Mouse (Mus musculus): ENCODE results near the gene Morn3. TPM values are rescaled to one million over a fixed set of nuclear protein-coding genes. Genes with fewer than 3 reads are reported as not detected.
A peak's percentile ranks its signal among the peaks of the same experiment; 100 is the strongest.

Gene Morn3
- polyA plus RNA-seq, 1 experiment from 2014 or later = 3.9 TPM

DNA sequence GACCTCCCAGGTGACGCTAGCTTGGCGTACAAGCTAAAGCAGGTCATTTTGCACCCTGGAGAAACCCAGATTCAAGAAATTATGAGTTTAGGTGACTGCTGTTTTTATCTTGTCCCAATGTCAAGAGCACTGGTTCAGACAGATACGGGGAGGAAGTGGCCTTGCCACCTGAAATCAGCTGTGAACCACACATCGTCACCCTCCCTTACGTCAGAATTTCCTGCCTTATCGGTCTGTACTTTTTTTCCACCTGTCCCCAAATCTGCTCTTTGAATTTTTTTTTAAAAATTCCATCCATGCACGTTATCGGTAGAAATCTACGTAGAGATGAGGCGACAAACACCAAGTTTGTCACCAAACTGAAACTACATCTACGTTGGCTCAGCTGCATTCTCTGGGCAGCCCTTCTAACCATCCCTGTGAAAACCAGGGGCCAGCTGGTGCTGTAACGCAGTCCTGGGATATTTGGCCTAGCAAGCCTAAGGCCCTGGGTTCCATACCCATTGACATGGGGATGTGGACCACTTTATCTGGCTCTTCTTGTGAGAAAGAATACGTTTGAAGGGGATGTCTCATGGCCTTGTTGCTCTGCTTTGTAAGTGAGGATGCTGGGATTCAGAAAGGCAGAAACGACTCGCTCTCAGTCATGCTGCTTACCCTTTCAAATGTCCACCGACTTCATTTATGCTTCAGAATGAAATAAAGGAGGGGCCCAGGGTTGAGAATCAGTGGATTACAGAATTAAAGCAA, 56.2 kb downstream of the Morn3 start:
- 27% methylated on average over 16 of the region's 16 CpGs for WGBS
- H3K27ac ChIP-seq (ENCODE audit: low read length) = peak overlapping the region; percentile 43
- peak overlapping the region; percentile 88 for H3K4me2 ChIP-seq (ENCODE audit: low read depth, low read length)
- peaks cover 21% of the 10 kb centered on the region for H3K4me1 ChIP-seq (replicated peaks; ENCODE audit: control insufficient read depth, insufficient read depth, low read length)
- H3K4me3 ChIP-seq (ENCODE audit: low read length) = peak overlapping the region; percentile 73
- H3K9me3 ChIP-seq (ENCODE audit: control insufficient read depth, low read length) = no peaks in the 10 kb centered on the region
- no peak for ATAC-seq (ENCODE audit: low read depth)
- no peaks in the 10 kb centered on the region for H3K27me3 ChIP-seq (ENCODE audit: control insufficient read depth, insufficient read depth, low read depth, low read length)
- H3K36me3 ChIP-seq (ENCODE audit: control insufficient read depth, insufficient read depth, low read length) = no peaks in the 10 kb centered on the region
- H3K9ac ChIP-seq (ENCODE audit: low read length) = peak overlapping the region; percentile 0; the same call in 1 of the 2 replicates

DNA sequence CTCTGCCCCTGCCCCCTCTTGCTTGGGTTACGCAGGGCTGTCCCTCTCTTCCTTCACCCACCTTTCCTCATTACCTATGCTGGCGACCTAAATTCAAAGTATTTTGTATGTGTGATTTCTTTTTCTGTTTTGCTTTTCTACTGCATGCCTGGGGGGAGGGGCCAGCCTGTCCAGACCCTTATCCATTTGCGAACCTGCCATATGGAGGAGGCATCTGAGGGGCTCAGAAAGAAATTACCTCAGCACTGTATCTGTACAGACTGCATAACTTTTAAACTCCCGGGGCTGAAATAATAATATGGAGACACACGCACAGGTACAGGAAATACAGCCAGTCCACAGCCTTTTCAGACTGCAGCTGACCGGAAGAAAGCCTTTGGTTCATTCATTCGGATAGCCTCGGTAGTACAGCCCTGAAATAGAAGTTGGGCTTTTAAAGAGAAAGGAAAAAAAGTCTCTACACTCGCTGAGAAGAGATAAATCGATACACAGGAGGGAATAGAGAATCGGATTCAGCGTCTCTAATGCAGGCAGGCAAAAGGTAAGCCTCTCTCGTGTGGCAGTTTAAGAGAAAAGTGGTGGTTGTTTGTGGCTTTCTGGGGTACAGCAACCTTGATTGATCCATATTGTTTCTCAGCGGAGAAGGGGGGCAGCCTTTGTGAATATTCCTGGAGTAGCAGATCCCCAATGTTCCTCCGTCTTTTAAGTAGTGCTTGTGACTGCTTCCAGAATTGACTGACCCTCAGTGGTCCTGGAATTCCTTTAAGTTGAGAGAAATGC, 57.1 kb downstream of the Morn3 start, which contains the start of gene Kdm2b:
Kdm2b (minus strand) TSS at position 273 of the 780 bp plus-strand sequence.
- Histone ChIP-seq H3K36me3 (ENCODE audit: control insufficient read depth, insufficient read depth, low read length) (no peaks in the 10 kb centered on the region), H3K9me3 (ENCODE audit: control insufficient read depth, low read length) (no peaks in the 10 kb centered on the region), H3K9ac (ENCODE audit: low read length) (peak within 1 kb of the TSS; percentile 82), H3K4me1 (replicated peaks; ENCODE audit: control insufficient read depth, insufficient read depth, low read length) (peaks cover 21% of the 10 kb centered on the region), H3K27ac (ENCODE audit: low read length) (peak within 1 kb of the TSS; percentile 78), H3K4me2 (ENCODE audit: low read depth, low read length) (peak within 1 kb of the TSS; percentile 88), H3K27me3 (ENCODE audit: control insufficient read depth, insufficient read depth, low read depth, low read length) (no peaks in the 10 kb centered on the region), H3K4me3 (ENCODE audit: low read length) (peak within 1 kb of the TSS; percentile 73)
- WGBS = 5% methylated on average over 15 of the region's 15 CpGs
- 0 out of 2 replicates have a peak, but pooled peaks have one; percentile 6 for ATAC-seq (ENCODE audit: low read depth)

DNA sequence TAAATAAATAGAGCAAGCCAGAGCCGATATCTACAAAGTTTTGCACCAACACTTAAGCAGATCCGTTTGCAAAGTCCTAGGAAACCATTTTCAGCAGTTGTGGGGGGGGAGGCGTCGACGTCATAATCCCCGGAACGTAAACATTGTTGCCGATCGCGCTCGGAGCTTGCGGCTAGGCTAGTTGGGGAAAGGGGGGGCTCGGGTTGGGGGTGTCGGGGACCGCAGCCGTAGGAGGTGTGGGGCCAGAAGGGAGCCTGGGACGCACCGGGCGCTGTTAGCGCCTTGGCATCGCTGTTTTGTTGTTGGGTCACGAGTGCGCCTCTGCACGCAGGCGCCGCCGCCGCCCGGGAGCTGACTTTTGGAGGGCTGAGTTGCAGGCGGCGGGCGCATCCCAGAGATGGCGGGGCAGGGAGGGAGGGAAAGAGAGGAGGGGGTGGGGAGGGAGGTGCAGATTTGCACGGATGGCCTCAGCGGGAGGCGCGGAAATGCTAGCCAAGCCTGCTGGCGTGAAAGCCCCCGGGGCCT, 57.8 kb downstream of the Morn3 start:
- peak overlapping the region; percentile 82 for H3K9ac ChIP-seq (ENCODE audit: low read length)
- H3K4me3 ChIP-seq (ENCODE audit: low read length) = peak overlapping the region; percentile 73
- no peaks in the 10 kb centered on the region for H3K36me3 ChIP-seq (ENCODE audit: control insufficient read depth, insufficient read depth, low read length)
- under 1% methylated on average over 37 of the region's 39 CpGs for WGBS
- peaks cover 19% of the 10 kb centered on the region for H3K4me1 ChIP-seq (replicated peaks; ENCODE audit: control insufficient read depth, insufficient read depth, low read length)
- peak overlapping the region; percentile 78 for H3K27ac ChIP-seq (ENCODE audit: low read length)
- peak overlapping the region; percentile 88 for H3K4me2 ChIP-seq (ENCODE audit: low read depth, low read length)
- peak; percentile 58 for ATAC-seq (ENCODE audit: low read depth)
- H3K9me3 ChIP-seq (ENCODE audit: control insufficient read depth, low read length) = no peaks in the 10 kb centered on the region
- H3K27me3 ChIP-seq (ENCODE audit: control insufficient read depth, insufficient read depth, low read depth, low read length) = no peaks in the 10 kb centered on the region

DNA sequence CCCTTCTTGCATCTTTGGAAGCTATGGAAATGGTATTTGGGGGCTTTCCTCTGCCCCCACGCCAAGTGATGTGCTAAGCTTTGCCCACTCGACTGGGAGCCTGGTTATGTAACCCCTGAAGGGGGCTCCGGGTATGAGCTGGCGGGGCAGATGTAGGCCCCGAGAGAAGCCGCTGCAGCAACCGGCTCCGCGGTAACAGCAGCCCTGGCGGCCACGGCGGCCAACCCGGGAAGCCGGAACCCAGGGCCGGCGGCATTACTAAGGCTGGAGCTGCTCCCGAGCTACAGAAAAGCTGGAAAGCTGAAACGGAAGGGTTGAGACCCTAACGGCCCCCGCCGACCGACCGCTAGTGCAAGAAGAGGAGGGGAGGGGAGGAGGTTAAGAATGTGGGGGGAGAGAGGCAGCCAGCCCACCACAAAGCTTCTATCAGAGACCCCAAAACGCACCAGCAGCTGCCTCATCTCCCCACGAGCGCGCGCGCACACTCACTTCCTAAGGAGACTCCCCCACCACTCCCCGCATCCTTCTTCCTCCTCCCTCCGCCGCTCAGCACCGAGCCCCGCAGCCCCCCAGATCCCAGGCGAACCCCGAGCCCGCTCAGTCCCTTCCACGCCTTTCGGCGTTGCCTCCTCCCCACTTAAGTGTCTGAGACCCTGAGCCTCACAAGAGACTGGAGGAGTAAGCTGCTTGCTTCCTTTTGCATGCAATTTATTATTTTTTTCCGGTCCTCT, 58.6 kb downstream of the Morn3 start:
- Histone ChIP-seq H3K9me3 (ENCODE audit: control insufficient read depth, low read length) (no peaks in the 10 kb centered on the region), H3K4me1 (replicated peaks; ENCODE audit: control insufficient read depth, insufficient read depth, low read length) (peaks cover 19% of the 10 kb centered on the region), H3K27ac (ENCODE audit: low read length) (peak overlapping the region; percentile 74), H3K4me3 (ENCODE audit: low read length) (peak overlapping the region; percentile 73), H3K4me2 (ENCODE audit: low read depth, low read length) (peak overlapping the region; percentile 88), H3K27me3 (ENCODE audit: control insufficient read depth, insufficient read depth, low read depth, low read length) (no peaks in the 10 kb centered on the region), H3K36me3 (ENCODE audit: control insufficient read depth, insufficient read depth, low read length) (no peaks in the 10 kb centered on the region), H3K9ac (ENCODE audit: low read length) (peak overlapping the region; percentile 78)
- peak; percentile 51 for ATAC-seq (ENCODE audit: low read depth)
- 0% methylated on average over 39 of the region's 41 CpGs for WGBS

DNA sequence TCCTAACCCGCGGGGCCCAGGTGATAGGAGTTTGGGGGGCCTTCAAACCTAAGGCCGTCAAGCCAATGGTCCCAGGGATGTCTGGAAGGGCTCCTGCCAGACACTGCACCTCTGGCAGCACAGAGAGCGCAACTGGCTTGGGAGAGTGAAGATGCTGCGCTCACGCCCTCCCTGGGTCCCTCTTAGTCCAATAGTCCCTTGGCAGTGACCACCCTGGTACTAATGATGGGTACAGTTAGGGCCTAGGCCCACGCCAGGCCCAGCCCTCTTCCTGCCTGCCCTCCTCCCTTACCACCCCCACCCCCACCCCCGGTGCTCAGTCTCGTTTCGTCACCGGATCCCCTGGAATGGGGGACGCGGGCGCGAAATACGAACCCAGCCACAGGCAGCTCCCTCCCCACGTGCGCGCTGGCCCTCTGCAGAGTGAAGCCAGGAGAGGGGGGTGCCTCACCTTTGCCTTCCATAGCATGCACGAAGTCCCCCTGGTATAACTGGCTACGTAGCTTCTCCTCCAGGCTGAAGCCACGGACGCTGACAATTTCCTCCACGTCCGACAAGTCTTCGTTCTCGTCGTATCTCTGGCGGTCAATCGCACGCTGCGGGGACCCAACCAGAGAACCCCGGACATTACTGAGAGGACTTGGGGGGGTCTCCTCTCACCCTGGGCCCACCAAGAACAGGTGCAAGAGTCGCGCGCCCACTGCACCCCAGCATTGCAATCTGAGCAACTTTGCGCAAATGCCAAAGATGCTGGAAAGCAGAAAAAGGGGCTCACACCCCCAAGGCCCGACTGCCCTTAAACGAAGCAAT, 59.4 kb downstream of the Morn3 start:
- WGBS = 3% methylated on average over 37 of the region's 39 CpGs
- peak; percentile 32 for ATAC-seq (ENCODE audit: low read depth)
- peak overlapping the region; percentile 78 for H3K9ac ChIP-seq (ENCODE audit: low read length)
- H3K4me1 ChIP-seq (replicated peaks; ENCODE audit: control insufficient read depth, insufficient read depth, low read length) = peaks cover 19% of the 10 kb centered on the region
- peak overlapping the region; percentile 88 for H3K4me2 ChIP-seq (ENCODE audit: low read depth, low read length)
- H3K4me3 ChIP-seq (ENCODE audit: low read length) = peak overlapping the region; percentile 73
- no peaks in the 10 kb centered on the region for H3K9me3 ChIP-seq (ENCODE audit: control insufficient read depth, low read length)
- H3K36me3 ChIP-seq (ENCODE audit: control insufficient read depth, insufficient read depth, low read length) = no peaks in the 10 kb centered on the region
- H3K27ac ChIP-seq (ENCODE audit: low read length) = no peak overlapping the region
- H3K27me3 ChIP-seq (ENCODE audit: control insufficient read depth, insufficient read depth, low read depth, low read length) = no peaks in the 10 kb centered on the region

DNA sequence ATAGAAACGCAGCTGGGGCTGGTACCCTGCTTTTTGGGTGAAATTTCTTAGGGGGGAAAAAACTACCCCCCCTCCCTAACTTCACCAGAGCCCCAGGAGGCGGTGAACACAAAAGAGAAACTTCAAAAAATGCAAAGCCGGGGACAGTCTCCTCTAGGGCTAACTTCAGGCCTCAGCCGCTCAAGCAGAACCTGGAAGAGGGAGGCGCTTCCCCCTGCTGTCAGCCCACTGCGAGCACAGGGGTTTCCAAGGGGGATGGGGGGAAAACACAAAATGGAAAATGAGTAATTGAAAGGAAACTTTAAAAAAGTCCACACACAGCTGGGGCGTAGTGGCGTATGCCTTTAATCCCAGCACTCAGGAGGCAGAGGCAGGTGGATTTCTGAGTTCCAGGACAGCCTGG, 60.7 kb downstream of the Morn3 start:
- H3K9ac ChIP-seq (ENCODE audit: low read length) = no peak overlapping the region

More for the DNA sequence above, 60.7 kb downstream of the Morn3 start:
- no peaks in the 10 kb centered on the region for H3K27me3 ChIP-seq (ENCODE audit: control insufficient read depth, insufficient read depth, low read depth, low read length)
- no peak overlapping the region for H3K4me2 ChIP-seq (ENCODE audit: low read depth, low read length)
- no peak overlapping the region for H3K27ac ChIP-seq (ENCODE audit: low read length)
- WGBS = 48% methylated on average over 8 of the region's 8 CpGs
- H3K4me3 ChIP-seq (ENCODE audit: low read length) = no peak overlapping the region
- peaks cover 11% of the 10 kb centered on the region for H3K4me1 ChIP-seq (replicated peaks; ENCODE audit: control insufficient read depth, insufficient read depth, low read length)
- no peaks in the 10 kb centered on the region for H3K36me3 ChIP-seq (ENCODE audit: control insufficient read depth, insufficient read depth, low read length)
- ATAC-seq (ENCODE audit: low read depth) = no peak
- H3K9me3 ChIP-seq (ENCODE audit: control insufficient read depth, low read length) = no peaks in the 10 kb centered on the region

Other genes starting within 250 kb of the Morn3 start
- gene Anapc5, start 225.7 kb downstream of the Morn3 start, polyA plus RNA-seq (2015; fragmentation: Nextera tagmentation; extraction: Ambion mirVana) = 400 and 403 TPM in 2 replicates
- 29.1 and 33.6 TPM in 2 replicates for gene Rnf34, start 197.0 kb downstream of the Morn3 start, polyA plus RNA-seq (2015; fragmentation: Nextera tagmentation; extraction: Ambion mirVana)
- 35.5 and 37.6 TPM in 2 replicates for gene Kdm2b, start 57.2 kb downstream of the Morn3 start, polyA plus RNA-seq (2015; fragmentation: Nextera tagmentation; extraction: Ambion mirVana)
- gene Orai1, start 31.9 kb downstream of the Morn3 start, polyA plus RNA-seq (2015; fragmentation: Nextera tagmentation; extraction: Ambion mirVana) = 18.2 and 19.3 TPM in 2 replicates
- 12.4 and 14.5 TPM in 2 replicates for gene Tmem120b, start 21.4 kb upstream of the Morn3 start, polyA plus RNA-seq (2015; fragmentation: Nextera tagmentation; extraction: Ambion mirVana)
- gene Rhof, start 85.7 kb upstream of the Morn3 start, polyA plus RNA-seq (2015; fragmentation: Nextera tagmentation; extraction: Ambion mirVana) = 5.3 and 5.6 TPM in 2 replicates
- gene Setd1b, start 95.2 kb upstream of the Morn3 start, polyA plus RNA-seq (2015; fragmentation: Nextera tagmentation; extraction: Ambion mirVana) = 8.4 and 9.1 TPM in 2 replicates
- 87.0 and 91.8 TPM in 2 replicates for gene Psmd9, start 122.4 kb upstream of the Morn3 start, polyA plus RNA-seq (2015; fragmentation: Nextera tagmentation; extraction: Ambion mirVana)
- gene Hpd, start 135.7 kb upstream of the Morn3 start, polyA plus RNA-seq (2015; fragmentation: Nextera tagmentation; extraction: Ambion mirVana) = 0.18 and 0.91 TPM in 2 replicates
- gene Wdr66, start 205.1 kb upstream of the Morn3 start, polyA plus RNA-seq (2015; fragmentation: Nextera tagmentation; extraction: Ambion mirVana) = 1.3 and 1.5 TPM in 2 replicates